Mouse (Mus musculus) limb, embryonic 11.5 days (tissue): ENCODE results near the gene Plbd2. TPM values are rescaled to one million over a fixed set of nuclear protein-coding genes. Genes with fewer than 3 reads are reported as not detected.

Source experiments
- ATAC-seq: fragments of 200-750 bp; cut with Nextera tagmentation; 2 replicates; pipeline ENCODE4 v1.8.0; 2017; ENCODE audit warnings: low read depth; ENCODE audit not compliant: insufficient number of reproducible peaks, low FRiP score, low TSS enrichment
- DNase-seq: peaks from one replicate; pipeline ENCODE4 v3.0.0-alpha.2; 2015; ENCODE audit warnings: low spot score
- H3K27ac ChIP-seq: fragments of 300-500 bp; sonication (generic); replicated peaks from 2 replicates; pipeline ENCODE4 v1.5.1; 2014; ENCODE audit warnings: low read depth, mild to moderate bottlenecking, low read length
- H3K27me3 ChIP-seq: fragments of 300-500 bp; sonication (generic); 2 replicates; pipeline ENCODE4 v1.6.1; 2014; ENCODE audit warnings: mild to moderate bottlenecking, low read length, mixed read lengths; ENCODE audit not compliant: control insufficient read depth, insufficient read depth
- H3K36me3 ChIP-seq: fragments of 300-500 bp; sonication (generic); 2 replicates; pipeline ENCODE4 v1.6.1; 2014; ENCODE audit warnings: mild to moderate bottlenecking, low read length, moderate library complexity, mixed read lengths; ENCODE audit not compliant: control insufficient read depth, insufficient read depth
- H3K4me1 ChIP-seq: fragments of 300-500 bp; sonication (generic); 2 replicates; pipeline ENCODE4 v1.6.1; 2014; ENCODE audit warnings: low read length, mixed read lengths; ENCODE audit not compliant: control insufficient read depth, insufficient read depth
- H3K4me2 ChIP-seq: fragments of 300-500 bp; sonication (generic); 2 replicates; pipeline ENCODE4 v1.6.1; 2014; ENCODE audit warnings: low read depth, mild to moderate bottlenecking, moderate library complexity; ENCODE audit not compliant: severe bottlenecking
- H3K4me3 ChIP-seq: fragments of 300-500 bp; sonication (generic); 2 replicates; pipeline ENCODE4 v1.5.1; 2014; ENCODE audit warnings: low read depth, low read length
- H3K9ac ChIP-seq: fragments of 300-500 bp; sonication (generic); 2 replicates; pipeline ENCODE4 v1.6.1; 2014; ENCODE audit warnings: mild to moderate bottlenecking, low read length
- H3K9me3 ChIP-seq: fragments of 300-500 bp; sonication (generic); 2 replicates; pipeline ENCODE4 v1.6.1; 2016; ENCODE audit warnings: low read length; ENCODE audit not compliant: control insufficient read depth
- WGBS: fragments of 180-500 bp; shearing (Covaris S2); extraction: QIAGEN DNeasy Blood & Tissue Kit; methylation state at CpG from one replicate; pipeline ENCODE4 v1.1.7; 2014; 5-methylcytosine and 5-hydroxymethylcytosine counted together
- polyA plus RNA-seq: library from polyadenylated mRNA; unstranded; fragments of >200 nt; fragmentation: Nextera tagmentation; extraction: Ambion mirVana; gene quantifications from 2 replicates; pipeline ENCODE4 v1.2.1, GENCODE M21; 2014

The Plbd2 gene
- polyA plus RNA-seq, 1 experiment from 2014 or later = 29.2 TPM

DNA sequence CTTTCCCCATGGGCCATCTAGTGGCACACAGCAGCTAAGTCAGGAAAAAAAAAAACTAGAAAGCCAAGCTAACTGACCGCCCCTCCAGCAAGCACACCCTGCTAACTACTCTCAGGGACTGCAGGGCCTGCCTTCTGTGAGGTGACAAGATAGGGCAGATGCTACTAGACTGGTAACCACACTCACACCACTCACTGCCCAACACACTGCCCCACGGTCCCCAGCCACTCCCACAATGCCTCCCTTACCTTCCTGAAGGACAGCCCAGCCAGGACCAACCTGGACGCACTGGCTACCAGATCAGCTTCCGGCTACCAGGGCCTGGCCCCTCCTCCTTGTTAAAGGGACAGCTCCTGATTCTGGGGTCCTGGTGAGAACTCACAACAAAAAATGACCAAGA, 36.4 kb downstream of the Plbd2 start:
- Histone ChIP-seq H3K9me3 (no peaks in the 10 kb centered on the region), H3K4me1 (0 out of 2 replicates have a peak, but pooled peaks cover 2% of the 10 kb centered on the region), H3K4me3 (no peak overlapping the region), H3K9ac (no peak overlapping the region), H3K4me2 (peak overlapping the region; percentile 0; the same call in 1 of the 2 replicates), H3K27ac (no peak overlapping the region), H3K36me3 (no peaks in the 10 kb centered on the region), H3K27me3 (no peaks in the 10 kb centered on the region)
- DNase-seq (no peak), ATAC-seq (no peak)
- WGBS = 6% methylated on average over 4 of the region's 4 CpGs

DNA sequence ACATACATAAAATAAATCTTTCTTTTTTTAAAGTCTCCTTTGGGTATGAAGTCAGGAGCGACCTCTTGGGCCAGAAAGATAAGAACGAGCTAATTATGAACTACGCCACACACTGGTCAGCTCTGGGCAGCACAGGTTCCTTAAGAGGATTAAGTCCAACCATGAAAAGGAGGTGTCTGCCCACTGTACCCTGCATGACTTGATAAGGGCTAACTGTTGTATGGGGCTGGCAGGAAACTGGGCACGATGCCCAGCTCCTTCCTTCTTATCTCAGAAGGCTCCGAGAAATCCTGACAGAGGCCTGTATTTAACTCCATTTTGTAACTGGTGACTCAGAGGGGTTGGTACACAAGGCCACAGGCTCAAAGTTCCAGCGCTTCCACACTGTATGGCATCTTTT, 37.6 kb downstream of the Plbd2 start:
- H3K9ac ChIP-seq = no peak overlapping the region
- H3K27me3 ChIP-seq = peaks cover 2% of the 10 kb centered on the region; the same call in 1 of the 2 replicates
- H3K27ac ChIP-seq = no peak overlapping the region
- no peak overlapping the region for H3K4me2 ChIP-seq
- H3K9me3 ChIP-seq = no peaks in the 10 kb centered on the region
- H3K4me1 ChIP-seq = no peaks in the 10 kb centered on the region
- no peaks in the 10 kb centered on the region for H3K36me3 ChIP-seq
- H3K4me3 ChIP-seq = no peak overlapping the region
- 92% methylated on average over 6 of the region's 6 CpGs for WGBS
- ATAC-seq (no peak), DNase-seq (no peak)

DNA sequence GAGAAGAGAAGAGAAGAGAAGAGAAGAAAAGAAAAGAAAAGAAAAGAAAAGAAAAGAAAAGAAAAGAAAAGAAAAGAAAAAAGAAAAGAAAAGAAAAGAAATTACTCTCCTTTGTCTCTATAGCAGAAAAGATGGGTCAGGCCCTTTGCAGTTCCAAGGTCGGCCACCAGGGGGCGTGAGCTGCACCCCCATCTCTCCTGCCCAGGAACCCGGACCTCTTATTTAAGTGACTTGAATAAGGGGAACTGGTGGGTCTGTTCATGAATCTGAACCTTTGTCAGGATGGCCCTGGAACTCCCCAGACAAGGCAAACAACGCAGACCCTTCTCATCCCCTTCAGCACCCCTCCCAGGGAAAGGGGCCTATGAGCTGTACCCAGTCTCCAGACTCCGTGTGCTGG, 38.4 kb downstream of the Plbd2 start:
- Histone ChIP-seq H3K4me3 (no peak overlapping the region), H3K9ac (no peak overlapping the region), H3K9me3 (no peaks in the 10 kb centered on the region), H3K27ac (no peak overlapping the region), H3K27me3 (peaks cover 2% of the 10 kb centered on the region; the same call in 1 of the 2 replicates), H3K36me3 (no peaks in the 10 kb centered on the region), H3K4me1 (no peaks in the 10 kb centered on the region), H3K4me2 (no peak overlapping the region)
- no peak for ATAC-seq
- WGBS = 40% methylated on average over 5 of the region's 5 CpGs
- no peak for DNase-seq

DNA sequence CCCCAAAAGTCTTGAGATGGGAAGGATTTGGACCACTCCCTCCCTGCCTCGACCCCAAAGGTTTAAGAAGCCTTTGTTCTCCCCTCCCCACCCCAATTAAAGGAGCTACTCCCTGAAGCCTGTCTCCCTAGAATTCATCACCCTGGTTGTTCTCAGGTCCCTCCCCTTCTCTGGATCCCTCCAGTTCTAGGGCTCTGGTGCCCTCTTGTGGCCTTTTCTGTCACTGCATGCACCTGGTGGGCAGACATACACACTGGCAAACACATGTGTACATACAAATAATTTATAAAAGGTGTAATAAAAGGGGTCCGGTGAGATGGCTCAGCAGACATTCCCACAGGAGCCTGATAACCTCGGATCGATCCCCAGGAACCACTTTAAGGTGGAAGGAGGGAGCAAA, 39.1 kb downstream of the Plbd2 start:
- H3K27me3 ChIP-seq = peaks cover 2% of the 10 kb centered on the region; the same call in 1 of the 2 replicates
- DNase-seq = peak; percentile 60
- 77% methylated on average over 4 of the region's 4 CpGs for WGBS
- H3K4me2 ChIP-seq = no peak overlapping the region
- H3K4me1 ChIP-seq = no peaks in the 10 kb centered on the region
- no peak overlapping the region for H3K27ac ChIP-seq
- no peaks in the 10 kb centered on the region for H3K9me3 ChIP-seq
- no peak overlapping the region for H3K9ac ChIP-seq
- ATAC-seq = no peak
- H3K4me3 ChIP-seq = no peak overlapping the region
- H3K36me3 ChIP-seq = no peaks in the 10 kb centered on the region

DNA sequence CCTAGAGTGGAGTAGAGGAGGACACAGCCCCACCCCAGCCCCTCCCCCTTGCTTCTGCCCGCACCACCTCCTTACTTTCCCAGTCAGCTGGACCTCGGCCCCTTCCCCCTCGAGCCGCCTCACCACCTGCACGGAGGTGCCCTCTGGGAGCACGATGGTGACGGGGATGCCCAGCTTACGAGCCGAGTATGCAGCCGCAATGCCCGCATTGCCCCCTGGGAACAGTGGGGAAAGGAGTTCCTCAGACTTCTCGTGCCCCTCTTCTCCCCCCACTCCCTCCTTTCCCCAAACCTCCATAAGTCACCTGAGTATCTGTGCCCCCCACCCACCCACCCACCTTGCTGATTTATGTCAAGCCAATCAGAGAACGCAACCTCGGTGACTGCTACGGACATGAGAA, 41.5 kb downstream of the Plbd2 start:
- H3K9me3 ChIP-seq = no peaks in the 10 kb centered on the region
- H3K4me3 ChIP-seq = no peak overlapping the region
- H3K27me3 ChIP-seq = peaks cover 2% of the 10 kb centered on the region; the same call in 1 of the 2 replicates
- no peak overlapping the region for H3K4me2 ChIP-seq
- no peaks in the 10 kb centered on the region for H3K36me3 ChIP-seq
- no peak overlapping the region for H3K9ac ChIP-seq
- no peak for DNase-seq
- no peaks in the 10 kb centered on the region for H3K4me1 ChIP-seq
- 74% methylated on average over 14 of the region's 15 CpGs for WGBS
- ATAC-seq = no peak
- H3K27ac ChIP-seq = no peak overlapping the region

DNA sequence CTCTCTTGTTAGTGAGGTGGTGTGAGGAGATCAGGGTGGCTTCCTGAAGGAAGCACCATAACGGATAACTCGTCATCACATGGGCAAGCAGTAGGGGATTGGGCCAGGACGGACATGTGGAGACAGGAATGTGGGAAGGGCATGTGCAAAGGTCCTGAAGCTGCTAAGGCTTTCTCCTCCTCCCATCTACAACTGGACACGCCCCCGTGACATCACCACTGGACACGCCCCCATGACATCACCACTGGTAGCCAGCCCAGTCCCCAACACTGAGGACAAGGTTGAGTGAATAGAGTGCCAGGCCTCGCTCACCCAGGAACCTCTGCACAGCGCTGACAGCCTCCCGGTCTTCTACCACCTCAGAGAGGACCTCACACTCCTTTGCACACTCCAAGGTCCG, 44.3 kb downstream of the Plbd2 start:
- no peaks in the 10 kb centered on the region for H3K9me3 ChIP-seq
- H3K4me2 ChIP-seq = no peak overlapping the region
- no peak for DNase-seq
- 0 out of 2 replicates have a peak, but pooled peaks cover 2% of the 10 kb centered on the region for H3K4me1 ChIP-seq
- no peaks in the 10 kb centered on the region for H3K36me3 ChIP-seq
- H3K9ac ChIP-seq = no peak overlapping the region
- WGBS = 71% methylated on average over 10 of the region's 10 CpGs
- no peak overlapping the region for H3K27ac ChIP-seq
- no peak overlapping the region for H3K4me3 ChIP-seq
- H3K27me3 ChIP-seq = peaks cover 7% of the 10 kb centered on the region; the same call in 1 of the 2 replicates
- no peak for ATAC-seq

DNA sequence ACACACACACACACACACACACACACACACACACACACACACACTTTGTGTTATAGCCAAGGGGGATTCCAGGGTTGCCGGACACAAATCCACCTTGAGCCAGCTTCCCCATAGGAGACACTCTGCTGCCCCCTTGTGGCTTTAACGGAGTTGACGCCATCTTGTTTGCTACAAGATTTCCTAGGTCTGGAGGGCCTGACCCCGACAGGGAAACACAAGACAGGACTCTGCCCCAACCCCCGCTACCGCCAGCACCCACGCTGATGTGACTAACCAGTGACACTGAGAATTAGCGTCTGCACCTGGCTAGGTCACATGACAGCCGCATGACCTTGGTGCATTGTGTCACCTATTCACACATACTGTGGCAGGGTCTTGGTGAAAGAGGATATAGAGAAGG, 45.8 kb downstream of the Plbd2 start:
- Histone ChIP-seq H3K36me3 (no peaks in the 10 kb centered on the region), H3K4me2 (no peak overlapping the region), H3K9me3 (no peaks in the 10 kb centered on the region), H3K27me3 (peaks cover 10% of the 10 kb centered on the region; the same call in 1 of the 2 replicates), H3K9ac (no peak overlapping the region), H3K4me1 (0 out of 2 replicates have a peak, but pooled peaks cover 2% of the 10 kb centered on the region), H3K4me3 (no peak overlapping the region), H3K27ac (no peak overlapping the region)
- 7% methylated on average over 9 of the region's 9 CpGs for WGBS
- DNase-seq (peak; percentile 88), ATAC-seq (no peak; the same call in 1 of the 2 replicates)

DNA sequence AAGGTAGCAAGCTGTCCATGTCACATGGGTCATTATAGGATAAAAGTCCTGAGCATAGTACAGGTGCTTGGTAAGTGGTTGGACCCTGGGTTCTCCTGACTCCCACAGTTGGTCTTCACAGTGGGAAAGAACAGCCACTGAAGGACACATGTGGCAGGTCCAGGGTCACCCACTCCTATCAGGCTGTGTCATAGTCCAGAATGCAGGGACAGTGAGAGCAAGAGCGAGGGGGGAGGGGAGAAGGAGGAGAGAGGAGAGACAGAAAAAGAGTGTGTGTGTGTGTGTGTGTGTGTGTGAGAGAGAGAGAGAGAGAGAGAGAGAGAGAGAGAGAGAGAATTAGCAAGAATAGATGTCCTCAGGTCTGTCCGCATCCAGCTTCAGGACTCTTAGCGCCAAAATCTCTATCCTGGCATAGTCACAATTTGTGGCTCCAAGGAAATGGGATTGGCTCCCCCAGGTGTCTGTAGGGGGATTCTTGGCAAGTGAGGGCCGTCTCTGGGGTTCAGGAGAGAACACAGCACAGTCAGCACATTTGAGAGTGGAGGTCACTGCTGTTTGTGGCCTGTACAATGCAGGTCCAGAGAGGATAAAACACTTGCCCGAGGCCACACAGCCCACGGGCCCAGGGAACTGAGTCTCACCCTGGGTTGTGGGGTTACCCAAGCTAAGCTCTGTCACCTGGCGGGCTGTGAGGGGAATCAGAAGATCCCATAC, 46.4 kb downstream of the Plbd2 start:
- Histone ChIP-seq H3K4me3 (no peak overlapping the region), H3K27ac (no peak overlapping the region), H3K9ac (no peak overlapping the region), H3K9me3 (no peaks in the 10 kb centered on the region), H3K4me2 (no peak overlapping the region), H3K36me3 (no peaks in the 10 kb centered on the region), H3K27me3 (peaks cover 10% of the 10 kb centered on the region; the same call in 1 of the 2 replicates), H3K4me1 (0 out of 2 replicates have a peak, but pooled peaks cover 2% of the 10 kb centered on the region)
- ATAC-seq (no peak), DNase-seq (no peak)
- WGBS = 54% methylated on average over 7 of the region's 7 CpGs
